Comparison of ENCODE assay signal across 8 mouse cellular contexts in the genomic region with DNA sequence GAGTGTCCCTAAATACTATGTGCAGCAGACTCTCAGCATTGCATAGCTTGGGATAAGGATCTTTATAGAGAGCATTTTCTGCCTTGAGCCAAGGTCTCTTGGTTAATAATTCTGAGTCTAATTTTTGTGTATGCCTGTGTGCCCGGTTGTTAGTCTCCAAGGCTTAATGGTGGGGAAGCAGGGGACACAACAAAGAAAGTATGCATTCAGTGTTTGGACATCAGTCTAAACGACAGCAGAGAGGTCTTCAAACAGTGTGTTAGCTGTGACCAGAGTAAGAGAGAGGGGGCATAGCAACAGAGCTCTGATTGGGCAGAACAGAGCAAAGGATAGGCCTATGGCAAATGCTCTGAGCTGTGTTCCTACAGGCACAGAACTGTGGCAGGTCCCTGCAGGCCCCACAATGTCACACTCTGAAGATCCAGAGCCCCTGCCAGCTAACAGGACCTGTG.
DNase-seq lines count a peak whose midpoint lies in the region; ATAC-seq and TF ChIP-seq lines count a peak whose summit lies in the region.

No protein-coding gene starts in this region.

- intact Hi-C loops in heart, postnatal 10 days (cut with DNase I) = no loop called here

- WGBS in heart, postnatal 0 days = 53% methylated on average over 2 of the region's 2 CpGs
- 31% methylated on average over 2 of the region's 2 CpGs for WGBS in embryonic facial prominence, embryonic 14.5 days
- WGBS in midbrain, embryonic 15.5 days = 28% methylated on average over 2 of the region's 2 CpGs

- H3K27me3 ChIP-seq in heart, postnatal 0 days (ENCODE audit: control insufficient read depth, insufficient read depth, low read length) = no peaks in the 10 kb centered on the region
- no peaks in the 10 kb centered on the region for H3K27me3 ChIP-seq in embryonic facial prominence, embryonic 14.5 days (replicated peaks; ENCODE audit: control insufficient read depth, insufficient read depth, low read length)
- no peaks in the 10 kb centered on the region for H3K27me3 ChIP-seq in midbrain, embryonic 15.5 days (replicated peaks)

- no peaks in the 10 kb centered on the region for H3K9me3 ChIP-seq in heart, postnatal 0 days (replicated peaks; ENCODE audit: control insufficient read depth, low read length)
- no peaks in the 10 kb centered on the region for H3K9me3 ChIP-seq in embryonic facial prominence, embryonic 14.5 days (ENCODE audit: control insufficient read depth, low read length)
- no peaks in the 10 kb centered on the region for H3K9me3 ChIP-seq in midbrain, embryonic 15.5 days

- no peak overlapping the region for H3K9ac ChIP-seq in heart, postnatal 0 days (replicated peaks; ENCODE audit: low read depth, low read length)
- no peak overlapping the region for H3K9ac ChIP-seq in embryonic facial prominence, embryonic 14.5 days (ENCODE audit: low read depth, low read length)
- no peak overlapping the region for H3K9ac ChIP-seq in midbrain, embryonic 15.5 days

- no peak for TF ChIP-seq CTCF in heart, postnatal 0 days (IDR thresholded peaks at IDR 0.05; ENCODE audit: low read depth)

- no peak for DNase-seq in heart, postnatal 0 days (ENCODE audit: low spot score)
- no peak for DNase-seq in heart, postnatal 10 days
- peak; percentile 80 for DNase-seq in embryonic facial prominence, embryonic 14.5 days (ENCODE audit: low spot score)
- peak; percentile 42 for DNase-seq in kidney, adult 11 months
- no peak for DNase-seq in layer of hippocampus, postnatal 36 days

- H3K4me3 ChIP-seq in heart, postnatal 0 days (ENCODE audit: low read depth, low read length) = no peak overlapping the region
- no peak overlapping the region for H3K4me3 ChIP-seq in embryonic facial prominence, embryonic 14.5 days (ENCODE audit: low read depth, low read length)
- no peak overlapping the region for H3K4me3 ChIP-seq in midbrain, embryonic 15.5 days

- no peaks in the 10 kb centered on the region for H3K36me3 ChIP-seq in heart, postnatal 0 days (replicated peaks; ENCODE audit: control insufficient read depth, insufficient read depth, low read length)
- H3K36me3 ChIP-seq in embryonic facial prominence, embryonic 14.5 days (ENCODE audit: control insufficient read depth, insufficient read depth, low read length) = no peaks in the 10 kb centered on the region
- no peaks in the 10 kb centered on the region for H3K36me3 ChIP-seq in midbrain, embryonic 15.5 days (replicated peaks)

- no peak for TF ChIP-seq EP300 in heart, postnatal 0 days (IDR thresholded peaks at IDR 0.05; ENCODE audit: low read depth)

- H3K4me2 ChIP-seq in heart, postnatal 0 days (ENCODE audit: low read depth, low read length) = no peak overlapping the region
- no peak overlapping the region for H3K4me2 ChIP-seq in embryonic facial prominence, embryonic 14.5 days (ENCODE audit: low read depth, low read length)
- no peak overlapping the region for H3K4me2 ChIP-seq in midbrain, embryonic 15.5 days

- H3K4me1 ChIP-seq in heart, postnatal 0 days (ENCODE audit: control insufficient read depth, insufficient read depth) = no peaks in the 10 kb centered on the region
- no peaks in the 10 kb centered on the region for H3K4me1 ChIP-seq in embryonic facial prominence, embryonic 14.5 days (ENCODE audit: control insufficient read depth, insufficient read depth, low read length)
- no peaks in the 10 kb centered on the region for H3K4me1 ChIP-seq in midbrain, embryonic 15.5 days

- ATAC-seq in heart, postnatal 0 days (ENCODE audit: insufficient read depth, low read depth) = peak; percentile 75
- ATAC-seq in embryonic facial prominence, embryonic 14.5 days (ENCODE audit: low read depth) = peak; percentile 96
- peak; percentile 96 for ATAC-seq in midbrain, embryonic 15.5 days (replicated peaks)
- ATAC-seq in granulocyte monocyte progenitor cell, adult 5-6 weeks (replicated peaks; ENCODE audit: poor library complexity, severe bottlenecking) = no peak
- no peak for ATAC-seq in erythroblast, adult 5-6 weeks (replicated peaks; ENCODE audit: low FRiP score, poor library complexity, severe bottlenecking)

- H3K27ac ChIP-seq in heart, postnatal 0 days (ENCODE audit: low read depth) = no peak overlapping the region
- peak overlapping the region; percentile 18; the same call in 1 of the 2 replicates for H3K27ac ChIP-seq in embryonic facial prominence, embryonic 14.5 days (replicated peaks; ENCODE audit: low read depth, low read length)
- no peak overlapping the region; the same call in 1 of the 2 replicates for H3K27ac ChIP-seq in midbrain, embryonic 15.5 days

Comparison
In these comparisons a context has a peak if more than half of its experiments do, and no peak if none do; other contexts are left out.
1. ATAC-seq: peak in heart, postnatal 0 days (single experiment), embryonic facial prominence, embryonic 14.5 days (single experiment) and midbrain, embryonic 15.5 days (single experiment); none in granulocyte monocyte progenitor cell, adult 5-6 weeks (single experiment) and erythroblast, adult 5-6 weeks (single experiment).
2. DNase-seq: peak in embryonic facial prominence, embryonic 14.5 days (single experiment) and kidney, adult 11 months (single experiment); none in heart, postnatal 0 days (single experiment), heart, postnatal 10 days (0 of 2) and layer of hippocampus, postnatal 36 days (0 of 2).